Mouse (Mus musculus) kidney, embryonic 16.5 days (tissue): ENCODE measurements around the gene Tmco4. TPM values are rescaled to one million over a fixed set of nuclear protein-coding genes. Genes with fewer than 3 reads are reported as not detected.

Experiments
- ATAC-seq: fragments of 200-750 bp; cut with Nextera tagmentation; 2 replicates; pipeline ENCODE4 v1.8.0; 2017; ENCODE audit warnings: moderate TSS enrichment; ENCODE audit not compliant: low FRiP score, low TSS enrichment
- H3K27ac ChIP-seq: fragments of 300-500 bp; sonication (generic); 2 replicates; pipeline ENCODE4 v1.5.1; 2014; ENCODE audit warnings: low read length
- H3K27me3 ChIP-seq: fragments of 300-500 bp; sonication (generic); 2 replicates; pipeline ENCODE4 v1.6.1; 2014; ENCODE audit warnings: low read length, control low read depth, mixed read lengths; ENCODE audit not compliant: insufficient read depth
- H3K36me3 ChIP-seq: fragments of 300-500 bp; sonication (generic); 2 replicates; pipeline ENCODE4 v1.6.1; 2014; ENCODE audit warnings: low read length, control low read depth, mixed read lengths; ENCODE audit not compliant: insufficient read depth
- H3K4me1 ChIP-seq: fragments of 300-500 bp; sonication (generic); 2 replicates; pipeline ENCODE4 v1.6.1; 2014; ENCODE audit warnings: low read length, control low read depth, mixed read lengths; ENCODE audit not compliant: insufficient read depth
- H3K4me2 ChIP-seq: fragments of 300-500 bp; sonication (generic); replicated peaks from 2 replicates; pipeline ENCODE4 v1.6.1; 2014; ENCODE audit warnings: low read depth, low read length
- H3K4me3 ChIP-seq: fragments of 300-500 bp; sonication (generic); 2 replicates; pipeline ENCODE4 v1.5.1; 2014; ENCODE audit warnings: mild to moderate bottlenecking, low read length
- H3K9ac ChIP-seq: fragments of 300-500 bp; sonication (generic); replicated peaks from 2 replicates; pipeline ENCODE4 v1.6.1; 2014; ENCODE audit warnings: low read length
- H3K9me3 ChIP-seq: fragments of 300-500 bp; sonication (generic); 2 replicates; pipeline ENCODE4 v1.6.1; 2016; ENCODE audit warnings: low read length, control low read depth
- WGBS: fragments of 180-500 bp; shearing (Covaris S2); extraction: QIAGEN DNeasy Blood & Tissue Kit; methylation state at CpG from one replicate; pipeline ENCODE4 v1.1.7; 2014; 5-methylcytosine and 5-hydroxymethylcytosine counted together
- polyA plus RNA-seq: library from polyadenylated mRNA; unstranded; fragments of >200 nt; fragmentation: Nextera tagmentation; extraction: Ambion mirVana; gene quantifications from 2 replicates; pipeline ENCODE4 v1.2.1, GENCODE M21; 2015

Tmco4 gene
- polyA plus RNA-seq, 1 experiment from 2014 or later, result 8.8 TPM

DNA sequence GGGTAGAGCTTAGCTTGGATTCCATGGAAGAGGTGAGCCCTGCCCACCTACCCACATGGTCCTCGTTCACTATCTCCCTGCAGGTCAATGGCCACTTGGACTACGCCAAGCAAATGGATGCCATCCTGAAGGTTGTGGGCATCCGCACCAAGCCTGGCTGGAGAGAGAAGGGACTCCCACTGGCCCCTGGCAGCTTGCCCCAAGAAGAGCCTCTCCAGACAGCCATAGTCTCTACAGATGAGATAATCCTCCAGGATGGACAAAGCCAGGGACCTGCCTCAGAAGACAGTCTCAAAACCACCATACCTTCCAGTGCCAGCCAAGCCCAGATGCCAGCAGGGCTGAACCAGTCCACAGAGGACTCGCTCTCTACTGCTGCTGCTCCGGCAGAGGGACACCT, 85.3 kb downstream of the Tmco4 start:
- ATAC-seq, result no peak

DNA sequence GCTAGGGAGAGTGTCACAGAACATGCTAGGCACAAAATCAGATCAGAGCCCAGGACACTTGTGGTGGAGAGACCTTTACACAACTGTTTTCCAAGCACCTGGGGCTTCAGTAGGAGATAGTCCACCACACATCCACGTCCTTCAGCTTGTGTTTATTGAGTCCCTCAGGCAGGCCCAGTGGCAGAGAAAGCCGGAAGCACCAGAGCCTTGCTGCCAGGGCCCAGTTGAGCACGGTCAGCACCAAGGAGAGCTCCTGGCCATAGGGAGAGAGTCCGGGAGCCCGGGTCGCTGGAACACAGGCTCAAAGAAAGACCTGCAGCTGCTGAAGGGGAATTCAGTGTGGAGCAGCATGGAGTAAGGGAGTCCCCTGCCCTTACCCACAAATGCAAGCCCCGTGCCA, 86.9 kb downstream of the Tmco4 start:
- H3K9ac ChIP-seq, result no peak overlapping the region
- no peaks in the 10 kb centered on the region for H3K4me1 ChIP-seq
- H3K27ac ChIP-seq, result no peak overlapping the region
- WGBS, result 7% methylated on average over 7 of the region's 7 CpGs
- H3K4me3 ChIP-seq, result no peak overlapping the region
- no peaks in the 10 kb centered on the region for H3K27me3 ChIP-seq
- H3K36me3 ChIP-seq, result no peaks in the 10 kb centered on the region
- H3K9me3 ChIP-seq, result no peaks in the 10 kb centered on the region
- no peak overlapping the region for H3K4me2 ChIP-seq
- ATAC-seq, result no peak

More for the DNA sequence above, 85.3 kb downstream of the Tmco4 start:
- Histone ChIP-seq H3K27ac (no peak overlapping the region), H3K9ac (no peak overlapping the region), H3K4me3 (no peak overlapping the region), H3K36me3 (no peaks in the 10 kb centered on the region), H3K27me3 (no peaks in the 10 kb centered on the region), H3K4me1 (no peaks in the 10 kb centered on the region), H3K4me2 (no peak overlapping the region), H3K9me3 (no peaks in the 10 kb centered on the region)
- 89% methylated on average over 5 of the region's 5 CpGs for WGBS

DNA sequence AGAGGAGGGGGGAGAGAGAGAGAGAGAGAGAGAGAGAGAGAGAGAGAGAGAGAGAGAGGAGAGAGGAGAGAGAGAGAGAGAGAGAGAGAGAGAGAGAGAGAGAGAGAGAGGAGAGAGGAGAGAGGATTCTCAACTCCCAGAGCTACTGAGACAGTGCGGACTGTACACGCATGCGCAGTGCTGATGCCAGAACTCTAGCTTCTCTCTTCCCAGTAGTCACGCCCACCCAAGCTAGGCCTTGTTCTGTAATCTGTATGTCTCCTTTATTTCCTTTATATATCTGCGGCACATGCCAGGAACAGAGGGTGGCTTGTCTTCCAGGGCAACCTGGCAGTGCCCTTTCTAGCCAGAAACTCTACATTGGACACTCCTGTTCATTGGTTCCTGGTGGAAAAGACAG, 92.1 kb downstream of the Tmco4 start:
- Histone ChIP-seq H3K4me2 (no peak overlapping the region), H3K4me1 (no peaks in the 10 kb centered on the region), H3K36me3 (no peaks in the 10 kb centered on the region), H3K9me3 (no peaks in the 10 kb centered on the region), H3K27me3 (no peaks in the 10 kb centered on the region), H3K4me3 (no peak overlapping the region), H3K9ac (no peak overlapping the region), H3K27ac (no peak overlapping the region)
- ATAC-seq, result no peak
- WGBS, result 91% methylated on average over 5 of the region's 5 CpGs

DNA sequence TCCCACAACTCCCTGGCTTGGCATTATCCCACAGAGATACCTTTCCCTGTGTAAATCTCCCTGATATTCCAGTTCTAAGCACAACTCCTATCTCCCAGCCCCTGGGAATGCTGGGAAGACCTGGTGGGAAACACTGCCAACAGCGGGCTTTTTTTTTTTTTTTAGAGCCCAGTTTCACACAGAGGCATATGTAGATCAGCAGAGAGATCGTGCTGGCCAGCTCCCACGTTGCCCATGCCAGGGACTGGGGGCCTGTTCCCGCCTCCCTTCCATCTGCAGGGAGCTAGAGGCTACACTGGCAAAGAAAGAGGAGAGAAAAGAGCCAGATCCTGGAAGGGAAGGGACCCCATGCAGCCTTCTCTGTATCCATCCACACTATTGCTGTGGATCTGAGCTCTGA, 95.6 kb downstream of the Tmco4 start:
- Histone ChIP-seq H3K27me3 (peaks cover 9% of the 10 kb centered on the region), H3K36me3 (no peaks in the 10 kb centered on the region), H3K9ac (no peak overlapping the region), H3K4me1 (no peaks in the 10 kb centered on the region), H3K9me3 (no peaks in the 10 kb centered on the region), H3K27ac (no peak overlapping the region), H3K4me3 (no peak overlapping the region), H3K4me2 (no peak overlapping the region)
- 43% methylated on average over 4 of the region's 4 CpGs for WGBS
- ATAC-seq, result no peak

DNA sequence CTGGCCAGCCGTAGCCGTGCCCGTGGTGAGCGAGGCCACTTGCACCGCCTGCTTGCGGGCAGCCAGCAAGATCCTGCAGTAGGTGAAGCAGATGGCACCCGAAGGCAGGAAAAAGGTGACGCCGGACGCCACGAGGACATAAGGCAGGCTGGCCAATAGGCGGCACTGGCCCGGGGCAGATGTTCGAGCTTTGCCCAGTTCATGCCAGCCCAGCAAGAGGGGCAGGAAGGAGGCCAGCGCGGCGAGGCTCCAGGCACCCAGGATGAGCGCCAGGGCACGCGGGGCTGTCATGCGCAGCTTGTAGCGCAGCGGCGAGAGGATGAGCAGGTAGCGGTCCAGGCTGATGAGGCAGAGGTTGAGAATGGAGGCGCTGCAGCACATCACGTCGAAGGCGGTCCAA, 101.4 kb downstream of the Tmco4 start:
- WGBS, result 19% methylated on average over 29 of the region's 29 CpGs
- Histone ChIP-seq H3K4me2 (peak overlapping the region; percentile 95), H3K36me3 (no peaks in the 10 kb centered on the region), H3K4me1 (peaks cover 18% of the 10 kb centered on the region), H3K9me3 (no peaks in the 10 kb centered on the region), H3K27me3 (peaks cover 52% of the 10 kb centered on the region), H3K9ac (no peak overlapping the region), H3K4me3 (no peak overlapping the region; the same call in 1 of the 2 replicates), H3K27ac (no peak overlapping the region)
- ATAC-seq, result no peak

DNA sequence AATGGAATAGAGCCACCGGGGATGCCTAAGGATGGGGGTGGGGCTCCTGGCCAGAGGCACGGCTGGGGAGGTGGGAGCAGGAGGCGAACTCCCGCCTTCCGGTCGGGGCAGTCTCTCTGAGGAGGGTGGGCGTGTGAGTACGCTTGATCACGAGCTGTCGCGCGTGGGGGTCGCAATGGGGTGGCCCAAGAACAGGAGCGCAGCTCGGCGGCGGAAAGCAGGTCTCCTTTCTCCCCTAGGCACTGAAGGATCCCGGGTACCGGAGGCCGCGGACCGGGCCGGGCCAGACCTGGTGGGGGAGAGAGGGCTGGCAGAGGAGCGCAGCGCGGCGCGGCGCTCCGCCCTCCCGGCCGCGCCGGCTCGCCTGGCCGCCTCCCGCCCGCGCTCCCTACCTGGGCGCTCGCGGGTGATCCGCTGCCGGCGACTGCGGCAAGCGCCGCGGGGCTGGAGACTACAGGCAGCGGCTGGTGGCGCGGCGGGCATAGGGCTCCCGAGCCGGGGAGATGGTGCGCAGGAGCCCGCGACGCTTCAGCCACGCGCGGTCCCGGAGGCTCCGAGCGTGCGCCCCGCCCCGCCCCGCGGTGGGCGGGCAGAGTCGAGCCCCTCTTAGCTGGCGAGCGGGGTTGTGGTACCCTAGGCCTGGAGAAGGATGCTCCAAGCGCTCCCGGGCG, 102.5 kb downstream of the Tmco4 start, which contains the start of gene Htr6:
Gene Htr6 (minus strand): TSS at position 530 of the 671 bp plus-strand sequence.
- peaks cover 18% of the 10 kb centered on the region for H3K4me1 ChIP-seq
- peak within 1 kb of the TSS; percentile 63 for H3K9ac ChIP-seq
- no peaks in the 10 kb centered on the region for H3K9me3 ChIP-seq
- H3K4me2 ChIP-seq, result peak within 1 kb of the TSS; percentile 95
- no peaks in the 10 kb centered on the region for H3K36me3 ChIP-seq
- H3K27me3 ChIP-seq, result peaks cover 52% of the 10 kb centered on the region
- no peak within 1 kb of the TSS for H3K27ac ChIP-seq
- peak within 1 kb of the TSS; percentile 59 for H3K4me3 ChIP-seq
- ATAC-seq, result peak; percentile 35; the same call in 1 of the 2 replicates
- WGBS, result under 1% methylated on average over 53 of the region's 77 CpGs

DNA sequence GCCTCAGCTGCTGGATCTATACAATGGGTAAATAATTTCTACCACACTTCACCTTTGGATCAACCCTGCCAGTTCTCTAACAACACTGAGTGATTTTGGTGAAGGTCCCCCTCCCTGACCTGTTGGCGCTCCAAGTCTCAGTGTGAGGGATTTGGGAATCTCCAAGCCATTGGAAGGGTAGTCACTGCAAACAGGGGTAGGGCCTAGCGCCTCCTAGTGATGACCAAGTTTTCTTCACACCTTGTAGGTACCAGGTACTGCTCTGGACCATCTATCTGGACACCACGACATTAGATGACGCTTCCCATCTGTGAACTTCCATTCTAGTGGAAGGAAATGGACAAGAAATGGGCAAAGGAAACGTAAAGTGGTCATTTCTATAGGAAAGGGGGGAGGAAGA, 103.2 kb downstream of the Tmco4 start:
- Histone ChIP-seq H3K4me3 (peak overlapping the region; percentile 59), H3K36me3 (no peaks in the 10 kb centered on the region), H3K27ac (no peak overlapping the region), H3K4me1 (peaks cover 18% of the 10 kb centered on the region), H3K4me2 (peak overlapping the region; percentile 95), H3K9me3 (no peaks in the 10 kb centered on the region), H3K9ac (no peak overlapping the region; the same call in 1 of the 2 replicates), H3K27me3 (peaks cover 52% of the 10 kb centered on the region)
- 19% methylated on average over 5 of the region's 5 CpGs for WGBS
- no peak for ATAC-seq

DNA sequence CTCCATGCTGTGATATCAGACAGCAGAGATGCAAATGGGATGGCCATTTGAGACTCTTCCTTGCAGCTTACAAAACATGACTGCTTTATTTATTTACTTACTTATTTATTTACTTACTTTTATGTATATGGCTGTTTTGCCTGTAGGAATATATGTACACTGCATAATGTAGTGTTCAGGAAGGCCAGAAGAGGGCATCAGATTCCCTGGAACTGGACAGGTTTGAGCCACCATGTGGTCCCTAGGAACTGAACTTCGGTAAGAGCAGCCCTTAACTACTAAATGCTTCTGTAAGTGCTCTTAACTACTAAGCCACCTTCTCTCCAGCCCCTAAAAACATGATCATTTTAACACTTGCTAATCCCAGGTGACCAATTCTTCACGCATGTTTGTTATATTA, 105.6 kb downstream of the Tmco4 start:
- Histone ChIP-seq H3K27ac (no peak overlapping the region), H3K9me3 (no peaks in the 10 kb centered on the region), H3K4me3 (no peak overlapping the region), H3K36me3 (no peaks in the 10 kb centered on the region), H3K4me2 (no peak overlapping the region), H3K9ac (no peak overlapping the region), H3K27me3 (peaks cover 43% of the 10 kb centered on the region), H3K4me1 (peaks cover 30% of the 10 kb centered on the region)
- ATAC-seq, result no peak
- WGBS, result 34% methylated on average over 2 of the region's 2 CpGs

DNA sequence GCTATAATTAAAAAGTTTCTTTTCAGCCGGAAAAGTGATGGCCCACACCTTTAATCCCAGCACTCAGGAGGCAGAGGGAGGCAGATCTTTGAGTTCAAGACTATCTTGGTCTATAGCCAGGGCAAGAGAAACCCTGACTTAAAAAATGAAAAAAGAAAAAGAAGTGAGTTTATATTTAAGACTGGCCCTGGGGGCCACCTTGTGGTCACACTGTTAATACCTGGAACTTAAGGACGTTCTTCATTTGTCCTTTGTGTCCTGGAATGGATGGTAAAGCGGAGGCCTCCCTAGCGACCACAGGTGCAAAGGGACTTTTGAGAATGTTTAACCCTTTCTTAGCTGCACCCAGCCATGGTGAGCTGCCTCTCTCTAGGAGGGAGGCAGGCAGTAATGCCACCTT, 106.0 kb downstream of the Tmco4 start:
- H3K27ac ChIP-seq, result no peak overlapping the region
- ATAC-seq, result no peak
- WGBS, result 11% methylated on average over 4 of the region's 4 CpGs
- no peak overlapping the region for H3K4me2 ChIP-seq
- peaks cover 34% of the 10 kb centered on the region for H3K4me1 ChIP-seq
- no peaks in the 10 kb centered on the region for H3K9me3 ChIP-seq
- no peak overlapping the region for H3K4me3 ChIP-seq
- peaks cover 39% of the 10 kb centered on the region for H3K27me3 ChIP-seq
- no peaks in the 10 kb centered on the region for H3K36me3 ChIP-seq
- H3K9ac ChIP-seq, result no peak overlapping the region

DNA sequence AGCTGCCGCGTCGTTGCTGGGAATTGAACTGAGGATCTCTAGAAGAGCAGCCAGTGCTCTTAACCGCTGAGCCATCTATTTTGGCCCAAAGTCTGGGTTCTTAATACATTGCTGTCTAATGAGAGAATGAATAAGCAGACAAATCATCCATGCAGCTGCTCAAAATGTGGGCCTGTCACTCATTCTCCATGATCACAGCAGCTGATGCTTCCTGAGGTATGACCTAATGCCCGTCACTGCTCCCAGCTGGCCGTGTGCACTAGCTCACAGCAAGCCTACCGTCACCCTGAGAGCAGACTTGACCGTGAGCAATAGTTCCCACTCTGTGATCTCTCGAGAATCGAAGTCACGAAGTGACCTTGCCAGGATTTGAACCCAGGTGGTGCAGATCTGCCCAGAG, 106.8 kb downstream of the Tmco4 start:
- Histone ChIP-seq H3K27ac (no peak overlapping the region), H3K27me3 (peaks cover 32% of the 10 kb centered on the region), H3K4me1 (peaks cover 28% of the 10 kb centered on the region), H3K4me3 (no peak overlapping the region), H3K9ac (no peak overlapping the region), H3K36me3 (no peaks in the 10 kb centered on the region), H3K9me3 (no peaks in the 10 kb centered on the region), H3K4me2 (no peak overlapping the region)
- WGBS, result 83% methylated on average over 11 of the region's 11 CpGs
- no peak for ATAC-seq
